Mouse (Mus musculus) heart, postnatal 0 days (tissue): Measurements from ENCODE around the gene St6galnac4.

ENCODE experiments used
- CTCF ChIP-seq: IDR thresholded peaks from 2 replicates; pipeline ENCODE4 v1.5.1; 2016; ENCODE audit warnings: antibody characterized with exemption, control low read depth, low read depth
- EP300 ChIP-seq: IDR thresholded peaks from 2 replicates; pipeline ENCODE4 v1.6.1; 2016; ENCODE audit warnings: antibody characterized with exemption, low read depth

GRCm38 (mm10) chr2:32543031-32543449 lies 43.9 kb upstream of the St6galnac4 start:
- TF ChIP-seq EP300 (no peak), CTCF (no peak)
